Mouse (Mus musculus): ENCODE data around the gene Amh. TPM values are rescaled to one million over a fixed set of nuclear protein-coding genes. Genes with fewer than 3 reads are reported as not detected.

Gene Amh
- polyA plus RNA-seq, 1 experiment from 2014 or later, result 0.09 TPM

DNA sequence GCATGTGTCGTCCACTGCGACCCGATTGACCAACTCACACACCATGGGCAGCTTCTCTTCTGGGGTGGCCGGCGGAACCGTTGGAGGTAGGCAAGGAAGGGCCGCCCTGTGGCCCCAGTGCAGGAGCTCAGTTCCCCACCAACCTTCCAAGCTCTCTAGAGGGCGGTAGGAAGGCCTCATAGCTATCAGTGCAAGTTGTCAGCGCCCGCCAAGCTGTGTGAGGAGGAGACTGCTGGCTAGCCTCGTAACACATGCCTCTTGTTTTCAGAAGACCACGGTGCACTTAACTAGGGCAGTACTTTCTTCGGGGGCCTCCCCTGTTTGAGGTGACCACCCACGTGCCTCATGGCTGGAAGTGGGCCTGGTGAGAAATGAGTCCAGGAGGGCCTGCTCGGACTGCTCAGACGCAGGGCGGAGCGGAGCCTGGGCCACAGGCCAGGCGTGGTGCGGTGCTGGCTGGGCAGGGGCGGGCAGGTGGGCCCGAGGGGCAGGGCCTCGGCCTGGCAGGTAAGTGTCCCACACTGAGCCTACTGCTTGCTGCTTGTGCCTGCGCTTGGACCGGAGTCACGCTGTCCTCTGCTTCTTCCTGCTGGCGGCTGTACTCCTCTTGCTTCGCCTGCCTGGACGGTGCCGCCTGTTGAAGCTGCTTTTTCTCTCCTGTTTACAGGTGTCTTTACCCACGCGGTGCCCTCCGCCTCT lies 13.4 kb upstream of the Amh start:
- H3K36me3 ChIP-seq (replicated peaks), result peaks cover 99% of the 10 kb centered on the region

DNA sequence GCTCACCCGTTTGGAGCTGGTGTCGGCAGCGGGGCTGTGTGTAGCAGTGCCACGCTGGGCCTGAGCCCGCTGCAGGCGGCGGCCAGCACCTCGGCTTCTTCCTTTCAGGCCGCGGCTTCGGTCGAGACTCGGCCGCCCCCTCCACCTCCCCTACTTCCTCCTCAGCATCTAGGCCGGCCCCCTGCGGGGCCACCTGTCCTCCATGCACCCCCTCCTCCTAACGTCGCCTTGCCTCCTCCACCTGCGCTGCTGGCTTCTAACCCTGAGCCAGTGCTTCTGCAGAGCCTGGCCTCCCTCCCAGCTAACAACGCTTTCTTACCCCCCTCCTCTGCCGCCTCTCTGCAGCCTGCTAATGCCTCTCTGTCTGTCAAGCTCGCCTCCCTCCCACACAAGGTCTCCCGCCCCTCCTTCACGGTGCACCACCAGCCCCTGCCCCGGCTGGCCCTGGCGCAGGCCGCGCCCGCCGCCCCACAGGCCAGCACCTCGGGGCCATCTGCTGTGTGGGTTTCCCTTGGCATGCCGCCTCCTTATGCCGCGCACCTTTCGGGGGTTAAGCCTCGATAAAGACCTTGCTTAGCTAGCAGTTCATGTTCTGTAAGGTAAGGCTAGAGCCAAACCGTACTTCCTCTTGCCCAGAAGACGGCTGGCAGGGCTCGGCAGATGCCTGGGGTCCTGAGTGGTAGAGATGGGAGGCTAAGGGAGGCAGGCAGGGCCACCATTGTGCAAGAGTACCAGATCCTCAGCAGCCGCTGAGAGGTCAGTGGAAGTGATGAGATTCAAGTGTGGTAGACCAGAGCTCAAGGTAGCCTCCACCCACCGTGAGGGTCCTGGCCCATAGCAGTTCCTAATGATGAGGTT lies 12.6 kb upstream of the Amh start:
- 80% methylated on average over 41 of the region's 41 CpGs for WGBS
- no peak for DNase-seq (ENCODE audit: extremely low spot score, low spot score)
- H3K4me3 ChIP-seq, result no peak overlapping the region
- no peaks in the 10 kb centered on the region for H3K9me3 ChIP-seq
- H3K27ac ChIP-seq, result 0 out of 2 replicates have a peak overlapping the region, but pooled peaks have one; percentile 0
- H3K36me3 ChIP-seq (replicated peaks), result peaks cover 95% of the 10 kb centered on the region
- no peaks in the 10 kb centered on the region for H3K27me3 ChIP-seq (ENCODE audit: poor library complexity, severe bottlenecking)
- H3K4me1 ChIP-seq, result peaks cover 20% of the 10 kb centered on the region

More for the DNA sequence above, 13.4 kb upstream of the Amh start:
- WGBS, result 86% methylated on average over 33 of the region's 33 CpGs
- no peak for DNase-seq (ENCODE audit: extremely low spot score, low spot score)
- 0 out of 2 replicates have a peak overlapping the region, but pooled peaks have one; percentile 14 for H3K4me3 ChIP-seq
- no peaks in the 10 kb centered on the region for H3K9me3 ChIP-seq
- H3K27ac ChIP-seq, result no peak overlapping the region
- H3K27me3 ChIP-seq (ENCODE audit: poor library complexity, severe bottlenecking), result no peaks in the 10 kb centered on the region
- H3K4me1 ChIP-seq, result peaks cover 12% of the 10 kb centered on the region

DNA sequence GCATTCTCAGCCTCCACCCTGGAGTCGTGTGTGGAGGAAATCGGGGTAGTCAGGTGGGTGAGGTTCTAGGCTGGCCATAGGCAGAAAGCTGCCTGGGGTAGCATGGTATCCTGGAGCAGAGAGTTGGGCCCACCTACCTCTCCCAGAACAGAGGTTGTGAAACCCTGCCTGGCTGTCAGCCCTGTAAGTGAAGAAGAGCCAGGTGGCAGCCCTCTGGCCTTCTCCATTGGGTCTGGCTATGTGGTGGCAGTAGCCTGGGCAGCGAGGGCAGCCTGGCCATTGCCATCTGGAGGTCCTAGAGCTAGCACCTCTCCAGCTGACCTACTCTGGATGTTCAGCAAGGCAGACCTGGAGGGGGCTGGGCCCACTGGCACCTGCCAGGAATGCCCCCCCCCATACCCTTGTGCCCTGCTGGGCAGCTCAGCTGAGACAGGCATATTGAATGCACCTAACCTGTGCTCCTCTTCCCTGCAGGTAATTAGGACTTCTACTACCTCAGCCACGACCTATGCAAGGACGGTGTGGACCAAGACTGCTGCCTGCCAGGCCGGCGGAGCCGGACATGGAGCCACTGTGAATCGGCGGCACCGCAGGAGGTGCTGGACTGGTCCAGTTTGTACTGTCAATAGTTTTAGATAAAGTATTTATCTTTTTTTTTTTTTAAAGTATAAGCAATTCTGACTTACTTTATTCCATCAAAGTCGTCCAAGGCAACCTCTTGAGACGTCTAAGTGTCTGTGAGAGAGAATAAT lies 11.8 kb upstream of the Amh start:
- no peaks in the 10 kb centered on the region for H3K9me3 ChIP-seq
- peaks cover 87% of the 10 kb centered on the region for H3K36me3 ChIP-seq (replicated peaks)
- H3K4me3 ChIP-seq, result peak overlapping the region; percentile 10; the same call in 1 of the 2 replicates
- 92% methylated on average over 13 of the region's 13 CpGs for WGBS
- DNase-seq (ENCODE audit: extremely low spot score, low spot score), result no peak
- no peaks in the 10 kb centered on the region for H3K27me3 ChIP-seq (ENCODE audit: poor library complexity, severe bottlenecking)
- H3K27ac ChIP-seq, result 0 out of 2 replicates have a peak overlapping the region, but pooled peaks have one; percentile 0
- H3K4me1 ChIP-seq, result peaks cover 27% of the 10 kb centered on the region

DNA sequence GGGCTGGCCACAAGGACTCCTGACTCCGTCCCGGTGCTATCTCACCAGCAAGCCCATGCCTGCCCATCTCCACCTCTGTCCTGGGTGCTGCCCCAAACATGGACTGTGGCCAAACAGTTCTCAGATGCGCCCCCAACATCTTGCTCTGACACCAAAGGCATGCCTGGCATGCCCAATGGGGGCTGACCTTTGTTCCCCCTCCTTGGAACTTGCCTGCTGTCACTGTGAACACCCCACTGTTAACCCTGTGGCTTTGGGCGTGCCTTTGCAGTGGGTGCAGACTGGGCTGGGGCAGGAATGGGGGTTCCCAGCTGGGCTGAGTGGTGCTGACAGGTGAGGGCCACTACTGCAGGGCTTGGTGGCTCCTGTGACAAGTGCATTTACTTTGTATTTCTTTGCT lies 11.2 kb upstream of the Amh start:
- no peaks in the 10 kb centered on the region for H3K27me3 ChIP-seq (ENCODE audit: poor library complexity, severe bottlenecking)
- peaks cover 81% of the 10 kb centered on the region for H3K36me3 ChIP-seq (replicated peaks)
- H3K4me3 ChIP-seq, result no peak overlapping the region
- WGBS, result 88% methylated on average over 4 of the region's 4 CpGs
- no peaks in the 10 kb centered on the region for H3K9me3 ChIP-seq
- H3K27ac ChIP-seq, result no peak overlapping the region
- no peak for DNase-seq (ENCODE audit: extremely low spot score, low spot score)
- peaks cover 27% of the 10 kb centered on the region for H3K4me1 ChIP-seq

DNA sequence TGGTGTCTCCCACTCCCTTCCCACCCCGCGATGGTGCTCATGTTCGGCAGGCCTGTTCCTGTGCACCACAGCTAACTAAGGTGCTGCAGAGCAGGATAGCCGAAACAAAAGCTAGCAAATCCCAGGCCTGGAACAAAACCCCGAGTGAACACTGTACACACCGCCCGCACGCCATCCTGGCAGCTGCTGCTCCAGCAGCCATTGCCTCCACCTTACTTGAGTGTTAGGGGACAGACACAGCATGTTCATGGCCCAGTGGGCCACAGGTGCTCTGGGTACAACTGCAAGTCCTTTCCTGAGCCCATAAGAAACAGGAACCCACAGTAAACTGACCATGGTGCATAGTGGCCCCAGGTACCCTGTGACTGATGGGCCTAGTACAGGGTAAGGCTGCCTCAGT lies 10.3 kb upstream of the Amh start:
- 0 out of 2 replicates have a peak overlapping the region, but pooled peaks have one; percentile 9 for H3K4me3 ChIP-seq
- no peak overlapping the region for H3K27ac ChIP-seq
- peaks cover 33% of the 10 kb centered on the region for H3K4me1 ChIP-seq
- DNase-seq (ENCODE audit: extremely low spot score, low spot score), result no peak
- 86% methylated on average over 8 of the region's 8 CpGs for WGBS
- H3K27me3 ChIP-seq (ENCODE audit: poor library complexity, severe bottlenecking), result no peaks in the 10 kb centered on the region
- H3K9me3 ChIP-seq, result no peaks in the 10 kb centered on the region
- H3K36me3 ChIP-seq (replicated peaks), result peaks cover 72% of the 10 kb centered on the region

DNA sequence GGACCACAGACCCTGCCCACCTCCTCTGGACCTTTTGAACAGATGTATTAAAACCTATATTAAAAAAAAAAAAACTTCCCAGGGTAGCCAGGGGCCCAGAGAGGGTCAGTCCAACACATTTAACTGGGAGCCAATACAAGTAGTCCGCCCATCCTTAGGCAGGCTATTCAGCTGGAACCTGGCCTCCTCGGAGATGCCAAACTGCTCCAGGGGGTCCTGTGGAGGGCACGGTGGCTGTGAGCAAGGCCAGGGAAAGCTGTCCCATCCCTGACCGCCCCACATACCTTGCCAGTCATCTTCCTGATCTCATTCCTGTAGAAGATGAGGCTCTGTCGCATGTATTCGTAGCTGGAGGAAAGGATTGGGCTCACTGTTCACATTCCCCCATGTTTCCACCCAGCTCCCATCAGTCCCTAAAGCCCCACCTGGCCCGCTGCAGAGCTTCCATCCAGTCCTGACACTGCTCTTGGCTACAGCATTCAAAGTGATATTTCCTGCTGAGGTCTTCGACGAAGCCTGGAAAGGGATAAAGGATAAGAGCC lies 8.7 kb upstream of the Amh start:
- Histone ChIP-seq H3K36me3 (replicated peaks) (peaks cover 72% of the 10 kb centered on the region), H3K4me3 (peak overlapping the region; percentile 93), H3K9me3 (no peaks in the 10 kb centered on the region), H3K27ac (no peak overlapping the region), H3K27me3 (ENCODE audit: poor library complexity, severe bottlenecking) (no peaks in the 10 kb centered on the region), H3K4me1 (peaks cover 47% of the 10 kb centered on the region)
- no peak for DNase-seq (ENCODE audit: extremely low spot score, low spot score)
- WGBS, result 88% methylated on average over 9 of the region's 9 CpGs

DNA sequence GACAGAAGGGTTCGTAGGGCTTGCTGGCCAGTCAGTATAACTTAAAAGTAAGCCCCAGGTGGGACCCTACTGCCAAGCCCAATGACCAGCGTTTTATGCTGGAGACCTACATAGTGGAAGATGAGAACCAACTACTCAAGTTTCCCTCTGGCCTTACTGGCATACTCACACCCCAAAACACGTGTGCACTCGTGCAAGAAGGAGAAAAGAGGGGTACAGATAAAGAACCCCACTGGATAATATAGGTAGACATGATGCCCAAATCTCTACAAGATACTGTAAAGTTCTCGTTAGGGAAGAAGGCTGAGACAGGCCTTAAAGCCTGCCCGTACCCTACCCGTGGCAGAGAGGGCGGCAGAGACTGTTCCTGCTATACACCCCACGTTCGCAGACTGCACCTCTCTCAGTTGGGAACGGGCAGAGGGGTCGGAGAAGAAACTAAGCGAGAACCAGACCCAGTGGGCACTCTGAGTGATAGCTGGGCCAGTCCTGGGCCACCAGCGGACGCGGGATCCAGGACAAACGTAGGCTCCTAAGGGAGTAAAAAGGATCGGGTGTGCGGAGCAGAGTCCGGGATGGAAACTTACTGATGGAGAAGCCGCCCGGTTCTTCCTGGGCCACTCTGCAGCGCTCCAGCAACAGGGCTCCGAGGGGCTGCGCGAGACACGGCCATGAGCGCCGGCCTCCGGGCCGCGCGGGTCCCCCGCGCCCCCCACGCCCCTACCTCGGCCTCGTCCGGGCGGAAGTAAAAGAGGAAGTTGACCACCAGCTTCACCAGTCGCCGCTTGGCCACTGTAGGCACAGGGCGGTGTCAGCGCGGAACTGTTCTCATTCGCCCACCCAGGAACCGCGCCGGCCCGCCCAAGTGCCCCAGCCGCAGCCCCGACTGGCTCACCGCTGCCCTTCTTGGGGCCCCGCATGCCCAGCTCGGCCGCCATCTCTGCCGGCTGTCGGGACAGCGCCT lies 7.6 kb upstream of the Amh start:
- Histone ChIP-seq H3K4me1 (peaks cover 45% of the 10 kb centered on the region), H3K9me3 (no peaks in the 10 kb centered on the region), H3K27ac (peak overlapping the region; percentile 99), H3K36me3 (replicated peaks) (peaks cover 72% of the 10 kb centered on the region), H3K27me3 (ENCODE audit: poor library complexity, severe bottlenecking) (no peaks in the 10 kb centered on the region), H3K4me3 (peak overlapping the region; percentile 93)
- 4% methylated on average over 59 of the region's 59 CpGs for WGBS
- no peak for DNase-seq (ENCODE audit: extremely low spot score, low spot score)

DNA sequence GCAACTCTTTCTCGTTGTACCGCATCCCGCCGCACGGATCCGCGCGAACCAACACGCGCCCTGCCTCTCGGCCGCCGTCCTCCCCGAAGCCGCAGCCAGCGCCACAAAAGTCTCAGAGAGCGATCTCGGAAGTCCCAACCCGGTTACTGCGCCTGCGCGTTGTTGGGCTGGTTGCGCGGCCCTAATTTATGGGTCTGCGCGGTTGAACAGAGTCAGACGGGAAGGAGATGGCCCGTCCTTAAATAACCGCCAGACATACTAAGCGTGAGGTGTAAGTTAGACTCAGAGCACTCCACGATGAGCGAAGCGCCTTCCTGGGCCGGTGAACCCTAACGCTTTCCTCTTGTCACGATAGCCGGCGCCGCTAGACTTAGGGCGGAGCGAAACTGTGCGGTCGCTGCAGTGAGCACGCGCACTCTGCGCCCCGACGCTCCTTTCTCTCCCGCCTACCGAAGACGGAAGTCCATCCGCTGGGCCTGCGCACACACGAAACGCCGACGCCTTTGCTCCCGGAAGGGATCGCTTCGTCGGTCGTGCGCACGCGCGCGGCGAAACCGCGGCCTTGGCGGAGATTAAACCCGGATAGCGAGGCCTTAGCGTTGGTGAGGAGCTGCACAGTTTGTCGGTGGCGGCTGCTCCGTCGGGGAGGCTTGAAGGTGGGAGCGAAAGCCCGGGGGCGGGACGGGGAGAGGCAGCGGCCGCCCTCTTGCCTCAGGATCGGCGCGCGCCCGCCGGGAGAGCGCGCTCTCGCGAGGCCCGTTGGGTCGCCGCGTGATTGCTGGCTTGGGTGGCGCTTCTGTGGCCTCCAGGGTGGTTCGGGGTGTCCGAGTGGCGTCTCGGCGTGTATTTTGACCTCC lies 6.7 kb upstream of the Amh start, which contains the start of the genes Sf3a2 and Plekhj1:
Gene Sf3a2, plus strand, starts transcription at position 49 of the 857 bp plus-strand sequence.
Gene Plekhj1, minus strand, starts transcription at position 477 of the 857 bp plus-strand sequence.
- H3K4me1 ChIP-seq, result peaks cover 45% of the 10 kb centered on the region
- H3K9me3 ChIP-seq, result no peaks in the 10 kb centered on the region
- H3K27ac ChIP-seq, result peak within 1 kb of the TSS; percentile 99
- H3K27me3 ChIP-seq (ENCODE audit: poor library complexity, severe bottlenecking), result no peaks in the 10 kb centered on the region
- WGBS, result under 1% methylated on average over 104 of the region's 104 CpGs
- peak within 1 kb of the TSS; percentile 93 for H3K4me3 ChIP-seq
- DNase-seq (ENCODE audit: extremely low spot score, low spot score), result peak; percentile 94
- peaks cover 72% of the 10 kb centered on the region for H3K36me3 ChIP-seq (replicated peaks)

DNA sequence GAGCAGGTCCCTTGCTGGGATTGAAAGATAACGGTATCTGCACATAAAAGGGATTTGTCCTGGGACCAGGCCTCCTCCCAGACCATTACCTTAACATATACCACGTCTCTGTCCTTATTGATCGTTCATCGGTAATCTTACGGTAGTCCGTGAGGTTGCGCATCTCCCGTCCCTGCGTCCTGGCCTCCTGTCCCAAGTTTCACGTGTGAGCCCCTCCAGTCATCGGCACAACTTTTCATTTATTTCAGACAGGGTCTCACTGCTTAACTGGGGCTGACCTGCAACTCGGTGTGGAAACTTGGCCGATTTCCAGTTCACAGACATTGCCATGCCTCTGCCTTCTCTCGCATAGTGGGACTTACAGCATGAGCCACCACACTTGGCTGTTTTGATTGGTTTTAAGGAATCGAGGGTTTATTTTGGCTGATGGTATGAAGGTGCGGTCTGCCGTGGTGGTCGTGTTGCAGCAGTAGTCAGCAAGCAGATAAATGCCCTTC lies 5.9 kb upstream of the Amh start:
- Histone ChIP-seq H3K9me3 (no peaks in the 10 kb centered on the region), H3K4me1 (peaks cover 45% of the 10 kb centered on the region), H3K4me3 (peak overlapping the region; percentile 93), H3K27me3 (ENCODE audit: poor library complexity, severe bottlenecking) (no peaks in the 10 kb centered on the region), H3K36me3 (replicated peaks) (peaks cover 72% of the 10 kb centered on the region), H3K27ac (peak overlapping the region; percentile 99)
- 4% methylated on average over 18 of the region's 18 CpGs for WGBS
- no peak for DNase-seq (ENCODE audit: extremely low spot score, low spot score)

DNA sequence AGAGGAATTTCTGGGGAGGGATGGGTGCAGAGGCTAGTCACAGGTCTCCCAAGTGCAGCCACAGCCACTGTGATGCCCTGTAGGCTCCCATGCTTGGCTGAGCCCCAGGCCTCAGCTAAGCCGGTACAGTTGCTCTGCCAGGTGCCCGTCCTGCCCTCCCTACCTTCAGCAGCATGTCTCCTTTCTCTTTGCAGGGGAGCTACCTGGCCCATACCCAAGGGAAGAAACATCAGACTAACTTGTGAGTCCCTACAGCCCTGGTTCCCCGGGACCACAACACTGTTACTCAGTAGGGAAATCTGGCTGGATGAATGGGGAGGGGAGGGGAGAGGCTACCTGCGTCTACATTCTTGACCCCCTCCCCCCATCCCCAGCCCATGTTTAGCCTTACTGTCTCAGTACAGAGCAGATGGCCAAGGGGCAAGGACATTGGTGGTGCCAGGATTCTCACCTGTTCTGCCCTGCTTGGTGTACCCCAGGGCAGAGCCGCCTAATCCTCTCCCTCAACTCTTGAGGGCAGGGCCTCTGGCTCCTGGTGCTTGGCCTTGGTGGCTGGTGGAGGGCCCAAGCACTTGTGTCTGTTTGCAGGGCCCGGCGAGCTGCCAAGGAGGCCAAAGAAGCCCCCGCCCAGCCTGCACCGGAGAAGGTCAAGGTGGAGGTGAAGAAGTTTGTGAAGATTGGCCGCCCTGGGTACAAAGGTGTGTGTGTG lies 2.7 kb upstream of the Amh start:
- DNase-seq (ENCODE audit: extremely low spot score, low spot score), result no peak
- WGBS, result 95% methylated on average over 10 of the region's 10 CpGs
- H3K4me1 ChIP-seq, result peaks cover 53% of the 10 kb centered on the region
- H3K4me3 ChIP-seq, result 0 out of 2 replicates have a peak overlapping the region, but pooled peaks have one; percentile 11
- no peaks in the 10 kb centered on the region for H3K9me3 ChIP-seq
- H3K27ac ChIP-seq, result no peak overlapping the region
- H3K36me3 ChIP-seq (replicated peaks), result peaks cover 60% of the 10 kb centered on the region
- H3K27me3 ChIP-seq (ENCODE audit: poor library complexity, severe bottlenecking), result peaks cover 24% of the 10 kb centered on the region
